Mouse (Mus musculus) embryo, embryonic 11 days (tissue): ENCODE measurements at regions not wholly inside any gene's neighbourhood (a gene's known extent, or its start where the extent isn't known, plus 50 kb on each side); places are given as distances from the start of the nearest gene placed in this dataset.

ENCODE experiments used
- DNase-seq: peaks from one replicate; pipeline ENCODE4 v3.0.0-alpha.2; 2015

DNA sequence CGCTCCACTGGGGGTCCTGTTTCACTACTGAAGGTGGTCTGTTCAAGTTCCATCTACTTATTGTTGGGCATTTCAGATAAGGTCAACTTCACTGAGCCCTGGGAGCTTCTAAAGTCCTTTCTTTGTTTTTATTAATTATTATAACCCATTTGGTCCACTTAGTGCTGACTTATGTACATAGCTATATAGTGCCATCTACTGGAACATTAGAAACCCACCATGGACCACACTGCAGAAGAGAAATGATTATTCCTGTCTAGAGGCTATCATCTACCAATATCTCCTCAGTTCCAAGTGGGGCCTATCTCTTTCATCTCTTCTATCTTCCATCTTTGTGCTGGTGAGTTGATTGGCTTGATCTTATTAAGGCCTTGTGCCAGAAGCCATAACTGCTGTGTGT lies 294.8 kb downstream of the Gm9008 start:
- peak; percentile 2 for DNase-seq
